Mouse (Mus musculus) hindbrain, postnatal 0 days (tissue): ENCODE data around the gene Chst8. TPM values are rescaled to one million over a fixed set of nuclear protein-coding genes. Genes with fewer than 3 reads are reported as not detected.
A peak's percentile ranks its signal among the peaks of the same experiment; 100 is the strongest.

Source experiments
- ATAC-seq: fragments of 200-750 bp; cut with Nextera tagmentation; 2 replicates; pipeline ENCODE4 v1.8.0; 2017; ENCODE audit warnings: mild to moderate bottlenecking, moderate TSS enrichment, moderate library complexity
- DNase-seq: peaks from one replicate; pipeline ENCODE4 v3.0.0-alpha.2; 2015; ENCODE audit warnings: low spot score
- H3K27ac ChIP-seq: fragments of 300-500 bp; sonication (generic); 2 replicates; pipeline ENCODE4 v1.5.1; 2014; ENCODE audit warnings: mild to moderate bottlenecking
- H3K27me3 ChIP-seq: fragments of 300-500 bp; sonication (generic); 2 replicates; pipeline ENCODE4 v1.6.1; 2014; ENCODE audit warnings: low read length, mixed read lengths; ENCODE audit not compliant: insufficient read depth
- H3K36me3 ChIP-seq: fragments of 300-500 bp; sonication (generic); 2 replicates; pipeline ENCODE4 v1.6.1; 2014; ENCODE audit warnings: low read length, mixed read lengths; ENCODE audit not compliant: insufficient read depth
- H3K4me1 ChIP-seq: fragments of 300-500 bp; sonication (generic); 2 replicates; pipeline ENCODE4 v1.6.1; 2014; ENCODE audit warnings: antibody characterized with exemption, low read length, mixed read lengths; ENCODE audit not compliant: insufficient read depth
- H3K4me2 ChIP-seq: fragments of 300-500 bp; sonication (generic); 2 replicates; pipeline ENCODE4 v1.6.1; 2014; ENCODE audit warnings: low read depth, mild to moderate bottlenecking, low read length, moderate library complexity, mixed read lengths
- H3K4me3 ChIP-seq: fragments of 300-500 bp; sonication (generic); 2 replicates; pipeline ENCODE4 v1.5.1; 2014; ENCODE audit warnings: low read length
- H3K9ac ChIP-seq: fragments of 300-500 bp; sonication (generic); replicated peaks from 2 replicates; pipeline ENCODE4 v1.6.1; 2014; ENCODE audit warnings: mild to moderate bottlenecking, low read length, moderate library complexity, mixed read lengths
- H3K9me3 ChIP-seq: fragments of 300-500 bp; sonication (generic); 2 replicates; pipeline ENCODE4 v1.6.1; 2016; ENCODE audit warnings: low read length, mixed read lengths
- CTCF ChIP-seq: IDR thresholded peaks from 2 replicates; pipeline ENCODE4 v1.5.1; 2016; ENCODE audit warnings: antibody characterized with exemption, control low read depth, low read depth
- WGBS: fragments of 180-500 bp; shearing (Covaris S2); extraction: QIAGEN DNeasy Blood & Tissue Kit; methylation state at CpG from one replicate; pipeline ENCODE4 v1.1.7; 2014; 5-methylcytosine and 5-hydroxymethylcytosine counted together
- polyA plus RNA-seq: library from polyadenylated mRNA; unstranded; fragments of >200 nt; fragmentation: Nextera tagmentation; extraction: Ambion mirVana; gene quantifications from 2 replicates; pipeline ENCODE4 v1.2.1, GENCODE M21; 2015
- total RNA-seq: library from RNA; depleted of rRNA; stranded (reverse); fragments of >200 nt; gene quantifications from 2 replicates; pipeline ENCODE4 v1.2.3, GENCODE M21; 2014; rRNA removed

Gene Chst8
- total and polyA plus RNA-seq, 2 experiments from 2014 or later, result 10.0 to 27.8 TPM

GRCm38 (mm10) chr7:34632966-34633742, 179.4 kb downstream of the Chst8 start:
- ATAC-seq (no peak), DNase-seq (no peak)
- no peak for TF ChIP-seq CTCF
- 0 out of 2 replicates have a peak, but pooled peaks cover 3% of the 10 kb centered on the region for H3K4me1 ChIP-seq
- H3K27ac ChIP-seq, result no peak overlapping the region
- H3K9me3 ChIP-seq, result no peaks in the 10 kb centered on the region
- H3K9ac ChIP-seq, result no peak overlapping the region
- no peaks in the 10 kb centered on the region for H3K36me3 ChIP-seq
- 79% methylated on average over 10 of the region's 10 CpGs for WGBS
- H3K4me3 ChIP-seq, result no peak overlapping the region
- H3K27me3 ChIP-seq, result no peaks in the 10 kb centered on the region
- H3K4me2 ChIP-seq, result no peak overlapping the region

GRCm38 (mm10) chr7:34630211-34631085, 182.1 kb downstream of the Chst8 start:
- TF ChIP-seq CTCF, result peak; percentile 42
- peak overlapping the region; percentile 46; the same call in 1 of the 2 replicates for H3K27ac ChIP-seq
- no peaks in the 10 kb centered on the region for H3K27me3 ChIP-seq
- H3K4me1 ChIP-seq, result 0 out of 2 replicates have a peak, but pooled peaks cover 3% of the 10 kb centered on the region
- H3K36me3 ChIP-seq, result no peaks in the 10 kb centered on the region
- H3K4me3 ChIP-seq, result peak overlapping the region; percentile 30
- H3K9ac ChIP-seq, result peak overlapping the region; percentile 37
- ATAC-seq (peak; percentile 87), DNase-seq (peak; percentile 68)
- peak overlapping the region; percentile 61 for H3K4me2 ChIP-seq
- H3K9me3 ChIP-seq, result no peaks in the 10 kb centered on the region
- WGBS, result 1% methylated on average over 34 of the region's 34 CpGs

GRCm38 (mm10) chr7:34629702-34630210, 182.8 kb downstream of the Chst8 start:
- 29% methylated on average over 8 of the region's 8 CpGs for WGBS
- H3K9ac ChIP-seq, result peak overlapping the region; percentile 37

More at GRCm38 (mm10) chr7:34629702-34630210, 182.8 kb downstream of the Chst8 start:
- Histone ChIP-seq H3K36me3 (no peaks in the 10 kb centered on the region), H3K4me2 (peak overlapping the region; percentile 61), H3K4me1 (0 out of 2 replicates have a peak, but pooled peaks cover 3% of the 10 kb centered on the region), H3K27ac (peak overlapping the region; percentile 46), H3K27me3 (no peaks in the 10 kb centered on the region), H3K9me3 (no peaks in the 10 kb centered on the region), H3K4me3 (peak overlapping the region; percentile 30)
- ATAC-seq, result no peak; the same call in none of the 2 replicates
- DNase-seq, result no peak
- TF ChIP-seq CTCF, result no peak

Other genes with a start within 250 kb of the Chst8 start
- gene Kctd15, start 156.0 kb downstream of the Chst8 start, total RNA-seq, result 58.7 and 59.7 TPM in 2 replicates
- gene Kctd15, start 156.0 kb downstream of the Chst8 start, polyA plus RNA-seq, result 12.6 and 13.2 TPM in 2 replicates
- 57.9 and 60.0 TPM in 2 replicates for gene Pepd, start 99.7 kb upstream of the Chst8 start, total RNA-seq
- gene Pepd, start 99.7 kb upstream of the Chst8 start, polyA plus RNA-seq, result 61.5 and 64.5 TPM in 2 replicates
- gene Cebpg, start 243.9 kb upstream of the Chst8 start, total RNA-seq, result 8.9 and 13.2 TPM in 2 replicates
- gene Cebpg, start 243.9 kb upstream of the Chst8 start, polyA plus RNA-seq, result 14.9 and 16.0 TPM in 2 replicates